Mouse (Mus musculus): ENCODE measurements at regions not wholly inside any gene's neighbourhood (a gene's known extent, or its start where the extent isn't known, plus 50 kb on each side); places are given as distances from the start of the nearest gene placed in this dataset.
A peak's percentile ranks its signal among the peaks of the same experiment; 100 is the strongest.

- peak in 1 of 2 experiments; percentile 7 for DNase-seq (ENCODE audit: low spot score in 2 of 2)
- intact Hi-C loops (cut with DNase I): no loop called here
These were observed 5478.8 kb downstream of the 9330182O14Rik start for GRCm38 (mm10) chr15:45612954-45613353.

GRCm38 (mm10) chr15:45646256-45646655 lies 5512.1 kb downstream of the 9330182O14Rik start:
- intact Hi-C loops (cut with DNase I): no loop called here

GRCm38 (mm10) chr15:45663601-45664000 lies 5529.4 kb downstream of the 9330182O14Rik start:
- intact Hi-C loops (cut with DNase I): no loop called here
- no peak for DNase-seq (ENCODE audit: low spot score in 2 of 2)

More at GRCm38 (mm10) chr15:45646256-45646655, 5512.1 kb downstream of the 9330182O14Rik start:
- no peak for DNase-seq (ENCODE audit: low spot score in 2 of 2)

GRCm38 (mm10) chr15:45689446-45689845 lies 5555.3 kb downstream of the 9330182O14Rik start:
- DNase-seq (ENCODE audit: low spot score in 2 of 2): no peak
- intact Hi-C loops (cut with DNase I): no loop called here

- no peak for DNase-seq (ENCODE audit: low spot score in 2 of 2)
- intact Hi-C loops (cut with DNase I): no loop called here
These were observed 5555.9 kb downstream of the 9330182O14Rik start for GRCm38 (mm10) chr15:45690026-45690425.

GRCm38 (mm10) chr15:45711109-45711508 lies 5576.9 kb downstream of the 9330182O14Rik start:
- DNase-seq (ENCODE audit: low spot score in 2 of 2): no peak

GRCm38 (mm10) chr15:45730370-45731153 lies 5596.4 kb downstream of the 9330182O14Rik start:
- DNase-seq (ENCODE audit: low spot score in 2 of 2): no peak
- intact Hi-C loops (cut with DNase I): no loop called here

More at GRCm38 (mm10) chr15:45711109-45711508, 5576.9 kb downstream of the 9330182O14Rik start:
- intact Hi-C loops (cut with DNase I): no loop called here

- DNase-seq (ENCODE audit: low spot score in 2 of 2): no peak
- intact Hi-C loops (cut with DNase I): no loop called here
These were observed 5629.1 kb downstream of the 9330182O14Rik start for GRCm38 (mm10) chr15:45763225-45763624.
